Mouse (Mus musculus) embryonic facial prominence, embryonic 14.5 days (tissue): Measurements from ENCODE around the gene Wdr63. TPM values are rescaled to one million over a fixed set of nuclear protein-coding genes. Genes with fewer than 3 reads are reported as not detected.

Experiments used
- ATAC-seq: fragments of 200-750 bp; cut with Nextera tagmentation; 2 replicates; pipeline ENCODE4 v1.8.0; 2017; ENCODE audit warnings: low read depth, moderate number of reproducible peaks, moderate TSS enrichment
- DNase-seq: peaks from one replicate; pipeline ENCODE4 v3.0.0-alpha.2; 2015; ENCODE audit warnings: low spot score
- H3K27ac ChIP-seq: fragments of 300-500 bp; sonication (generic); replicated peaks from 2 replicates; pipeline ENCODE4 v1.5.1; 2014; ENCODE audit warnings: low read depth, mild to moderate bottlenecking, low read length, moderate library complexity
- H3K27me3 ChIP-seq: fragments of 300-500 bp; sonication (generic); replicated peaks from 2 replicates; pipeline ENCODE4 v1.6.1; 2014; ENCODE audit warnings: low read length; ENCODE audit not compliant: control insufficient read depth, insufficient read depth
- H3K36me3 ChIP-seq: fragments of 300-500 bp; sonication (generic); 2 replicates; pipeline ENCODE4 v1.6.1; 2014; ENCODE audit warnings: low read length, mixed read lengths; ENCODE audit not compliant: control insufficient read depth, insufficient read depth
- H3K4me1 ChIP-seq: fragments of 300-500 bp; sonication (generic); 2 replicates; pipeline ENCODE4 v1.6.1; 2014; ENCODE audit warnings: antibody characterized with exemption, low read length; ENCODE audit not compliant: control insufficient read depth, insufficient read depth
- H3K4me2 ChIP-seq: fragments of 300-500 bp; sonication (generic); 2 replicates; pipeline ENCODE4 v1.6.1; 2014; ENCODE audit warnings: low read depth, mild to moderate bottlenecking, low read length, moderate library complexity, mixed read lengths
- H3K4me3 ChIP-seq: fragments of 300-500 bp; sonication (generic); 2 replicates; pipeline ENCODE4 v1.5.1; 2014; ENCODE audit warnings: low read depth, mild to moderate bottlenecking, low read length
- H3K9ac ChIP-seq: fragments of 300-500 bp; sonication (generic); 2 replicates; pipeline ENCODE4 v1.6.1; 2014; ENCODE audit warnings: low read depth, mild to moderate bottlenecking, low read length, moderate library complexity, mixed read lengths
- H3K9me3 ChIP-seq: fragments of 300-500 bp; sonication (generic); 2 replicates; pipeline ENCODE4 v1.6.1; 2016; ENCODE audit warnings: low read length; ENCODE audit not compliant: control insufficient read depth
- WGBS: fragments of 180-500 bp; shearing (Covaris S2); extraction: QIAGEN DNeasy Blood & Tissue Kit; methylation state at CpG from one replicate; pipeline ENCODE4 v1.1.7; 2014; 5-methylcytosine and 5-hydroxymethylcytosine counted together
- polyA plus RNA-seq: library from polyadenylated mRNA; unstranded; fragments of >200 nt; fragmentation: Nextera tagmentation; extraction: Ambion mirVana; gene quantifications from 2 replicates; pipeline ENCODE4 v1.2.1, GENCODE M21; 2014

Gene Wdr63
- polyA plus RNA-seq, 1 experiment from 2014 or later: 2.3 TPM

- H3K27ac ChIP-seq: no peak overlapping the region
- ATAC-seq (no peak), DNase-seq (no peak)
- H3K4me3 ChIP-seq: no peak overlapping the region
- no peak overlapping the region for H3K4me2 ChIP-seq
- H3K36me3 ChIP-seq: no peaks in the 10 kb centered on the region
- no peaks in the 10 kb centered on the region for H3K9me3 ChIP-seq
- H3K27me3 ChIP-seq: no peaks in the 10 kb centered on the region
- H3K4me1 ChIP-seq: no peaks in the 10 kb centered on the region
- no peak overlapping the region for H3K9ac ChIP-seq
- WGBS: 78% methylated on average over 2 of the region's 2 CpGs
Observed at GRCm38 (mm10) chr3:146135417-146135816, 27.5 kb upstream of the Wdr63 start.

- Histone ChIP-seq H3K4me1 (no peaks in the 10 kb centered on the region), H3K9me3 (no peaks in the 10 kb centered on the region), H3K27ac (no peak overlapping the region), H3K9ac (no peak overlapping the region), H3K36me3 (no peaks in the 10 kb centered on the region), H3K4me3 (no peak overlapping the region), H3K27me3 (no peaks in the 10 kb centered on the region), H3K4me2 (no peak overlapping the region)
- WGBS: 73% methylated on average over 9 of the region's 9 CpGs
- DNase-seq (no peak), ATAC-seq (no peak)
Observed at GRCm38 (mm10) chr3:146134834-146135233, 26.9 kb upstream of the Wdr63 start.

GRCm38 (mm10) chr3:146127205-146127604 lies 19.3 kb upstream of the Wdr63 start:
- H3K27ac ChIP-seq: no peak overlapping the region
- no peaks in the 10 kb centered on the region for H3K27me3 ChIP-seq
- no peaks in the 10 kb centered on the region for H3K36me3 ChIP-seq
- no peak overlapping the region for H3K9ac ChIP-seq
- 61% methylated on average over 6 of the region's 6 CpGs for WGBS
- H3K4me1 ChIP-seq: no peaks in the 10 kb centered on the region
- ATAC-seq (no peak), DNase-seq (no peak)
- no peak overlapping the region for H3K4me3 ChIP-seq
- no peak overlapping the region for H3K4me2 ChIP-seq
- no peaks in the 10 kb centered on the region for H3K9me3 ChIP-seq

- 60% methylated on average over 9 of the region's 9 CpGs for WGBS
- Histone ChIP-seq H3K27ac (no peak overlapping the region), H3K36me3 (no peaks in the 10 kb centered on the region), H3K4me3 (no peak overlapping the region), H3K4me2 (no peak overlapping the region), H3K9ac (no peak overlapping the region), H3K9me3 (no peaks in the 10 kb centered on the region), H3K4me1 (0 out of 2 replicates have a peak, but pooled peaks cover 2% of the 10 kb centered on the region), H3K27me3 (no peaks in the 10 kb centered on the region)
- DNase-seq (peak; percentile 71), ATAC-seq (peak; percentile 50; the same call in 1 of the 2 replicates)
Observed at GRCm38 (mm10) chr3:146123464-146123825, 15.5 kb upstream of the Wdr63 start.

- 82% methylated on average over 8 of the region's 8 CpGs for WGBS
- no peak overlapping the region for H3K4me3 ChIP-seq
- DNase-seq: no peak
- H3K4me1 ChIP-seq: 0 out of 2 replicates have a peak, but pooled peaks cover 2% of the 10 kb centered on the region
- no peak for ATAC-seq
- H3K9ac ChIP-seq: no peak overlapping the region
- H3K27ac ChIP-seq: no peak overlapping the region
- no peaks in the 10 kb centered on the region for H3K9me3 ChIP-seq
- H3K27me3 ChIP-seq: peaks cover 2% of the 10 kb centered on the region; the same call in 1 of the 2 replicates
- no peak overlapping the region for H3K4me2 ChIP-seq
- H3K36me3 ChIP-seq: no peaks in the 10 kb centered on the region
Observed at GRCm38 (mm10) chr3:146122807-146123463, 15.0 kb upstream of the Wdr63 start.

GRCm38 (mm10) chr3:146122125-146122420 lies 14.1 kb upstream of the Wdr63 start:
- ATAC-seq: no peak
- Histone ChIP-seq H3K4me3 (no peak overlapping the region; the same call in 1 of the 2 replicates), H3K9me3 (no peaks in the 10 kb centered on the region), H3K27ac (no peak overlapping the region), H3K9ac (no peak overlapping the region), H3K4me1 (0 out of 2 replicates have a peak, but pooled peaks cover 2% of the 10 kb centered on the region), H3K36me3 (no peaks in the 10 kb centered on the region), H3K4me2 (peak overlapping the region; percentile 55; the same call in 1 of the 2 replicates), H3K27me3 (peaks cover 10% of the 10 kb centered on the region)
- DNase-seq: no peak
- 41% methylated on average over 3 of the region's 3 CpGs for WGBS

- H3K27ac ChIP-seq: no peak overlapping the region
- peak; percentile 73 for DNase-seq
- 11% methylated on average over 25 of the region's 25 CpGs for WGBS
Observed at GRCm38 (mm10) chr3:146121310-146122124, 13.6 kb upstream of the Wdr63 start.

GRCm38 (mm10) chr3:146117997-146118457 lies 10.1 kb upstream of the Wdr63 start:
- no peaks in the 10 kb centered on the region for H3K9me3 ChIP-seq
- 62% methylated on average over 9 of the region's 9 CpGs for WGBS
- no peak overlapping the region for H3K9ac ChIP-seq
- no peak overlapping the region for H3K4me3 ChIP-seq
- H3K27ac ChIP-seq: no peak overlapping the region
- H3K36me3 ChIP-seq: no peaks in the 10 kb centered on the region
- peaks cover 20% of the 10 kb centered on the region for H3K27me3 ChIP-seq
- H3K4me1 ChIP-seq: 0 out of 2 replicates have a peak, but pooled peaks cover 2% of the 10 kb centered on the region
- peak overlapping the region; percentile 51 for H3K4me2 ChIP-seq
- DNase-seq (no peak), ATAC-seq (no peak)

More at GRCm38 (mm10) chr3:146121310-146122124, 13.6 kb upstream of the Wdr63 start:
- peak overlapping the region; percentile 45; the same call in 1 of the 2 replicates for H3K9ac ChIP-seq
- peak overlapping the region; percentile 28 for H3K4me3 ChIP-seq
- peak overlapping the region; percentile 55 for H3K4me2 ChIP-seq
- H3K4me1 ChIP-seq: 0 out of 2 replicates have a peak, but pooled peaks cover 2% of the 10 kb centered on the region
- H3K27me3 ChIP-seq: peaks cover 16% of the 10 kb centered on the region
- no peaks in the 10 kb centered on the region for H3K9me3 ChIP-seq
- ATAC-seq: peak; percentile 66
- no peaks in the 10 kb centered on the region for H3K36me3 ChIP-seq
